Mouse (Mus musculus) regulatory T cell (primary cell): ENCODE results near the gene Tcea3.

Experiments used
- in situ Hi-C: fragments of 300-600 bp; cut with MboI, MseI; formaldehyde crosslinking; loops from one replicate; pipeline ENCODE4 v1.15.1; 2025; ENCODE audit warnings: high pct_unique_total_duplicates

Gene Tcea3

GRCm38 (mm10) chr4:136239111-136239510 lies 8.4 kb upstream of the Tcea3 start:
- in situ Hi-C loops, result no loop called here

DNA sequence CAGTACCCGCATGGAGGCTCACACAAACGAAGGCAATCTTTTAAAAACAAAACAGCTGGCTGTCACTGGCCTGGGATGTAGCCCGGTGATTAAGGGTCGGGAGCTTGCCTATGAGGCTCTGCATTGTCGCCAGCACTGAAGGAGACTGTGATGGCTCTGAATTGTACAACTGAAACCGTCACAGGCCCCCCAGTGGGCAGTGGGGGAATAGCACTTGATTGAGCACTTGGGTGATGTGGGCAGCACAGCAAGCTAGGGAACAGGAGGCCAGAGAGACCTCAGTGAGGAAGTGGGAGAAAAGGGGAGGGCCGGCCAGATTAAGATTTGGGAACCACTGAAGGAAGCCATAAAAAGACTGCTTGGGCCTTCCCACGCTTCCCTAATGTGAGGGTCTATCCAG lies 7.9 kb upstream of the Tcea3 start:
- in situ Hi-C loops, result loop anchor here (10.0 kb wide), 1 partner anchor 1945 kb away; no protein-coding TSS in a partner anchor

DNA sequence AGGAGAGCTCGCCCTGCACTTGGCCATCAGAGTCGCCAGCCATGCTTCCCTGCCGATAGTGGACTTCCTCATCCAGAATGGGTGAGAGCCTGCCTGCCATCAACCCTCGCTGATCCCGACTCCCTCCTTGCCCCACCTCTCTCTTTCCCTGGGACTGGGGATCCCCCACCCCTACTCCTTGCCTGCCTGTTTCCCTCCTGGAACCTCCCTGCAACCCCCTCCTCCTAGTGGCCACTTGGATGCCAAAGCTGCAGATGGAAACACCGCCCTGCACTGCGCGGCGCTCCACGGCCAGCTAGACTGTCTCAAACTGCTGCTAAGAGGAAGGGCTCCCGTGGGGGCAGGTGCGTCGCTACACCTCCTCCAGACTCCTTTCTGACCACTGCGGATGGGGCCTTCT lies 7.4 kb upstream of the Tcea3 start:
- in situ Hi-C loops, result loop anchor here (10.0 kb wide), 1 partner anchor 1945 kb away; no protein-coding TSS in a partner anchor

DNA sequence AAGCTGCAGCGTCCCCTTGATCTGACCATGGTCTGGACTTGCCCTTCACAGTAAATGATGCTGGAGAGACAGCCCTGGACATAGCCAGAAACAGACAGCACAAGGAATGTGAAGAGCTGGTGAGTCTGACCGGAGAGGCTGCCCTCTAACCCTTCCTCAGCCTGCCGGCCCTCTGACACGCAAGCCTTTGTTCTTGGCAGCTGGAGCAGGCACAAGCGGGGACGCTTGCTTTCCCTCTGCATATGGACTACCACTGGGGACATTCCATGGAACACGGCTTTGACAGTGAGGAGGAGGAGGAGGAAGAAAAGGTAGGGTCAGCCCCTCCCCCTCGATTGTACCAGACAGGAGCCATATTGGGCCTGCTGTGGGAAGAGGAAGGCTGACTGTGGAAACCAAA lies 6.6 kb upstream of the Tcea3 start:
- in situ Hi-C loops, result loop anchor here (10.0 kb wide), 1 partner anchor 1944 kb away; no protein-coding TSS in a partner anchor

- in situ Hi-C loops, result loop anchor here (10.0 kb wide), 1 partner anchor 1943 kb away; no protein-coding TSS in a partner anchor
These were observed 5.3 kb upstream of the Tcea3 start for GRCm38 (mm10) chr4:136242065-136242703.

- in situ Hi-C loops, result loop anchor here (10.0 kb wide), 1 partner anchor 1942 kb away; no protein-coding TSS in a partner anchor
These were observed 4.8 kb upstream of the Tcea3 start for GRCm38 (mm10) chr4:136242728-136243127.

DNA sequence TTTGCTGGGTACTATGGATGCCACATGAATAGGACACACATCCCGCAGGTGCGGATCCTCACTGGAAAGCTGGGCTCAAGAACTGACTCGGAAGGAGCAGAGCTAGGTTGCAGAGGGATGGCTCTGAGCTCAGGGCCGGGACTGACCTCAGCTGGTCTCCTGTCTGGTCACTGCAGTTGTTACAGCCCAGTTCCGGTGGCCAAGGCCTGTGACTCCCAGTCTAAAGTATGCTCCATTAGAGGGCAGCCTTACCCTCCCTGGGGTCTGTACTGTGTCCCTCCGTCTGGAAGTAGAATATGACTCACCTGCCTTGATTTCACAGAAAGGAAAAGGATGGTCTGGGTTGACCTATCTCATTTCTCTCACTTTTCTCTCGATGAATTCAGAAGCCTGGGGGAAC lies 3.3 kb upstream of the Tcea3 start:
- in situ Hi-C loops, result loop anchor here (10.0 kb wide), 1 partner anchor 1941 kb away; no protein-coding TSS in a partner anchor

- in situ Hi-C loops, result loop anchor here (10.0 kb wide), 1 partner anchor 1939 kb away; no protein-coding TSS in a partner anchor
These were observed 1.8 kb upstream of the Tcea3 start for GRCm38 (mm10) chr4:136245681-136246080.

DNA sequence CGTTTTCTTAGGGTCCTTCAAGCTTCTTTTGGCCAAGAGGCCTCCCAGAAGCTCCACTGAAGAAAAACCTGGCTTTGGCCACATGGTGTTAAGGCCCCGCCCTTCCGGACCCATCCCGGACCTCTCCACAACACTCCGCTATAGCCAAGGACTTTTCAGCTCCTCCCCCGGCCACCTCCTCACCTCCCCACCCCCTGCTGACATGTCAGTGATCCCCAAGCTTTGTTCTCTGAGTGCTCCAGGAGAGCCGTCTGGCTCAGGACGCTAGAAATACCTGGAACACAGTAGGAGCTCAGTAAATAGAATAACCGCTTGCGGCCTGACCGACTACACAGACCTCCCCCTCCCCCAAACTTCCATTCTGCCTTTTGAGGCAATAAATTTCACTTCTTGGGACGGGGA lies 960 bp upstream of the Tcea3 start:
- in situ Hi-C loops, result loop anchor here (10.0 kb wide), 1 partner anchor 1938 kb away; no protein-coding TSS in a partner anchor

DNA sequence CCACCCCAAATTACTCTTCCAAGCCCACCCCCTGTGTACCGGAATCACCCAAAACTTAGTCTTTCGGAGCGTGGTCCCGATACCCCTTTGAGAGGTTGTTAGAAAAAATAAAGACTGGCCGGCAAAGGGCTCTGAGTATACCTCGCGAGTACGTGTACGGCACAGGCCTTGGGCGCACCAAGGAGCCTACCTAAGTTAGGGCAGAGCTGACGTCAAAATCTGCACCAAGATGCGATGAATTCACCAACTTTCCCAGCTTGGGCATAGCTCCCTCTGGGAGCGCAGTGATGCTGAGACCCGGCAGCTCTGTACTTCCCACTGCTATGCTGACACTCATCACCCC lies 172 bp upstream of the Tcea3 start:
- in situ Hi-C loops, result loop anchor here (10.0 kb wide), 1 partner anchor 1937 kb away; no protein-coding TSS in a partner anchor

DNA sequence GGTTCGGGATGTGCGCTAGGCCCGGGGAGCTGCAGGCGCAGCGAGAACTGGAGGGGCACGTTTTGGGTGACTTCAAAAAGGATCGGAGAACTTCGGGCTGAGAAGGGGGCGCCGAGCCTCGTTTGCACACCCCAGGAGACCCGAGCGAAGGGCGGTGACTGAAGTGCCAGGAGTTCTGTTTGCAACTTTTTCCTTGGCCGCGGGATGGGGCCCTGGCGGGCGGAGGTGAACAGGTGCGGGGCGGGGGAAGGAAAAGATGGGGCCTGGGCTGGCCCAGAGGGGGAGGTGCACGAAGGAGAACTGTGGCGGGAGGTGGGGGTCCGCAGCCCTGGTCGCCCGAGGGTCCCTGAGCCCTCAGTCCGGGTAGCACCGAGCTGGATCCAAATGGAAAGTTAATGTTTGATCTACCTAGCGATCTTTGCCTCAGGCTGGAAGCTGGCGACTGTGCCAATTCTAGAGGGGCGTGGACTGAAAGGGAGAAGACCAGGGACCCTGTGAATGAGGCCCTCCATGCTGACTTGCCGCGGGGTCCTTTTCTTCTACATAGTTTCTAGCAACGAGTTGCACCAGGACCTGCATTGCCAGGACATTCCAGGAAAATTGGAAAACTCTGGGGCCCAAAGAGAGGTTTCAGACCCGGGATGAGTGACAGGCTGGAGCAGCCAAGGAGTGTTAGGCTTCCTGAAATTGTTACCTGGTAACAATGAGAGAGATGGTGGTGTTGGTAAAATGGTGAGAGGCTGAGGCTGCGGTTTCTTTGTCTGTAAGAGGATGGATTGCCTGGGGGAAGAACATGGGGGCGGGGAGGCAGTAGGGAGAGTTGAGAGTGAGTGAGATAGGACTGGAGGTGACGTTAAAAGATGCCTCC lies 1.2 kb downstream of the Tcea3 start:
- in situ Hi-C loops, result loop anchor here (10.0 kb wide), 1 partner anchor 1936 kb away; no protein-coding TSS in a partner anchor

DNA sequence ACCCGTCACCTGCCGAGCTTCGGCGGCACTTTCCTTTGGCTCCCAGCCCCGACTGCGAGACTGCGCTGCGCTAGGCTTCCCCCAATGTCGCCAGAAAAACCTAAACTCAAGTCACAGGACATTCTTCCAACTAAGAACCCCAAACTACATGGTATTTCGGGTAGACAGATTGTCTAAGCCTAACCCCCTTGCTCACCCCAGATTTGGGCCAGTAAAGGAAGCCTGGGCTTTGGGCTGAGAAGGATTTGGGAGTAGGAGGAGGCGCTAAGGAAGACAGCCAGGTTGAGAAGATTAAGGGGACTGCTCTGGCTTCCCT lies 1.8 kb downstream of the Tcea3 start:
- in situ Hi-C loops, result loop anchor here (10.0 kb wide), 1 partner anchor 1936 kb away; no protein-coding TSS in a partner anchor

DNA sequence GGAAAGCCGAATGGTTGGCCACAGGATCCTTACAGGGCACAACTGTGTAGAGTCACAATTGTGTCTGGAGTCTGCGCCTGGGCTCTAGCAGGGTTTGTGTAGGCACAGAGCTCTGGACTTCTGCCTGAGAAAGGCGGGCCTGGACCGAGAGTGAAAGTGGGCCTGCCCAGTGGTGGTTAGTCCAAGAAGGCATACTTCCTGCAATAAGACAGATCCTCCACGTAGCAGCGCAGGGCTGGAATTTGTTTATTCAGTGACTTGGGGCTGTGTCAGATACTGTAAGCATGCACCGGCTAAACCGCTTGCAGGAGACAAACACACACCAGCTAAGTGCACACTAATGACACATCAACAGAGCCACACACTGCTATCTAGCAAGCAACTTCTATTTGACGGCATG lies 2.3 kb downstream of the Tcea3 start:
- in situ Hi-C loops, result loop anchor here (10.0 kb wide), 1 partner anchor 1935 kb away; no protein-coding TSS in a partner anchor

DNA sequence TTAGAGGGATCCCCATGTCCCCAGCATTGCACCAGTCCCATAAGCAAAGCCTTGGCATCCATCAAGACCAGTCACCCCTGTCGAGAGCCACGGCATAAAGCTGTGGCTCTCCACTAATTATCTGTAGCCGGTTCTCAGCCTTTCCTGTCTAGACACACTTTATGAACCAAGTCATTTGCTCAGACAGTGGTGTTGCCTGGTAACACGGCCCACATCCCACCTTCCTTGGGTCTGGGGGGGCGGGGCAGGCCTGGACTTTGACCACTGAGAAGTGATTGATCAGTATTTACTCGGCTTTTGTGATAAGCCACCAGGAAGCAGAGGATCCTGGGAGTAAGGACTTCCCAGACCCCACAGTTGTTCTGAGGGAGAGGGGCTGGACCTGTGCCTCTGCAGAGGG lies 8.4 kb downstream of the Tcea3 start:
- in situ Hi-C loops, result no loop called here

GRCm38 (mm10) chr4:136256696-136257095 lies 9.2 kb downstream of the Tcea3 start:
- in situ Hi-C loops, result no loop called here

DNA sequence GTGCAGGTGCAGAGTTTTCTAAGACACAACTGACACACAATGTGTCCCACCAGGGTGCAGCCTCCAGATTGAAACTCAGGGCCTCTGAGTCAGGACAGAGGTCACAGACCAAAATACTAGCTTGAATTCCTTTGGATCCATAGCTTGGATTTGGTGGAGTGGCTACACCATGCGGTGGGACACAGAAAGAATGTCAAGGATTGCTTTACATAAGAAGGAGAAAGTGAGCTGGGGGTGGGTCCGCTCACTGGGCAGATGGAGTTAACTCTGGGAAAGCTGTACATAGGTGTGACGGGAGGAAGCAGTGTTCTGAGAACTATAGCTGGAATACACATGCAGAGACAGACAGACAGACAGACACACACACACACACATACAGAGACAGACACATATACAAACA lies 12.4 kb downstream of the Tcea3 start:
- in situ Hi-C loops, result no loop called here

DNA sequence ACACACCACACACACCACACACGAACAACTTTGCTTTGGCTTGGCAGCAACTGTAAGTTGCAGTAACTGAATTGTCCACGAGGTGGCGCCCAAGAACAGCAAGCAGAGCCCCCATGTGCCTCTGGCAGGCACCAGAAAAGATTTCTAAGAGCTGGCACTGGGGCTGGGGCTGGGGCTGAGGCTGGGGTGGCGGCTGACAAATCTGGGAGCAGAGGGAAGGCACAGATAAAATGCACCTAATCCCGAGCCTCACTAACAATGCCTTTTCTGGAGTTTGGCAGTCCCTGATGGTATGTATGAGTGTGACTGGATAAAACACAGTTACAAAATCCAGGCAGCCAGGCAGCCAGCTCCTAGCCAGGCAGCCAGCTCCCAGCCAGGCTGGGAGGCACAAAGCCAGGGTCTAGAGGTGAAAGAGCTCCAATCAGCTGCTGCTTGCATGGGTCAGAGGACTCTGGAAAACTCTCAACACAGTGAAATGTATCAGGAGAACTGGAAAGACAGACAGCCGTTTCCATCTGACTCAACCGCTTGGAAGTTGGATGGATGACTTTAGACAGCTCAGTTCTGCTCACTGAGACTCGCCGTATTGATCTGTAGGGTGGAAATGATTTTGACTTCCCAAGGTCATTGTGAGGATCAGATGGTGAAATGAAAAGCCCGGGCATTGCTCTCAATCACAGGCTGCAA lies 13.1 kb downstream of the Tcea3 start:
- in situ Hi-C loops, result no loop called here

DNA sequence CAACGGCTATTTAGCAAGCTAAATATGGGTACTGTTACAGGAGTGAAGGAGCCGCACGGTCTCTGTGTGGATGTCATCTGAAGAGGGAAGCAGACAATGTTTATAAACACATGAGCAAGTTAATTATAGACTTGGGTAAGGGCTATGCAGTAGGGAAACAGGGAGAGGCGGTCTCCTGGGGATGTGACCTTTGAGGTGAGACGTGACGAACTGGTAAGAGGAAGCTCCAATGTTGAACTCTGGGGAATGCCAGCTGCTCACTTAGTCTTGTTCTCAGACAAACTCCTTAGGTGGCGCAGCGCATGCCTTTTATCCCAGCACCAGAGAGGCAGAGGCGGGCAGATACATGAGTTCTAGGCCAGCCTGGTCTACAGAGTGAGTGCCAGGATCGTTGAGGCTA lies 14.4 kb downstream of the Tcea3 start:
- in situ Hi-C loops, result no loop called here

GRCm38 (mm10) chr4:136263555-136263954 lies 16.0 kb downstream of the Tcea3 start:
- in situ Hi-C loops, result no loop called here

- in situ Hi-C loops, result loop anchor here (5.0 kb wide), 1 partner anchor 355 kb away; the partner anchor contains the start of gene Lactbl1
These were observed 19.3 kb downstream of the Tcea3 start for GRCm38 (mm10) chr4:136266716-136267343.

GRCm38 (mm10) chr4:136268912-136269311 lies 21.4 kb downstream of the Tcea3 start:
- in situ Hi-C loops, result loop anchor here (5.0 kb wide), 1 partner anchor 353 kb away; the partner anchor contains the start of gene Lactbl1
